Mouse (Mus musculus) forebrain, embryonic 15.5 days (tissue): ENCODE results near the gene Vmn2r78. TPM values are rescaled to one million over a fixed set of nuclear protein-coding genes. Genes with fewer than 3 reads are reported as not detected.
"Not testable (repeated sequence)": the region's sequence is repeated elsewhere in the genome, so short reads cannot be mapped to it uniquely, and the experiment has no call there.

Experiments used
- ATAC-seq: fragments of 200-750 bp; cut with Nextera tagmentation; replicated peaks from 2 replicates; pipeline ENCODE4 v1.8.0; 2017; ENCODE audit warnings: mild to moderate bottlenecking, moderate TSS enrichment, moderate library complexity
- H3K27ac ChIP-seq: fragments of 300-500 bp; sonication (generic); replicated peaks from 2 replicates; pipeline ENCODE4 v1.5.1; 2015; ENCODE audit warnings: mild to moderate bottlenecking, inconsistent platforms
- H3K27me3 ChIP-seq: fragments of 300-500 bp; sonication (generic); 2 replicates; pipeline ENCODE4 v1.6.1; 2015; ENCODE audit warnings: inconsistent platforms
- H3K36me3 ChIP-seq: fragments of 300-500 bp; sonication (generic); 2 replicates; pipeline ENCODE4 v1.6.1; 2015; ENCODE audit warnings: mild to moderate bottlenecking, inconsistent platforms
- H3K4me1 ChIP-seq: fragments of 300-500 bp; sonication (generic); 2 replicates; pipeline ENCODE4 v1.6.1; 2015; ENCODE audit warnings: inconsistent platforms
- H3K4me2 ChIP-seq: fragments of 300-500 bp; sonication (generic); replicated peaks from 2 replicates; pipeline ENCODE4 v1.6.1; 2015; ENCODE audit warnings: mild to moderate bottlenecking, inconsistent platforms
- H3K4me3 ChIP-seq: fragments of 300-500 bp; sonication (generic); 2 replicates; pipeline ENCODE4 v1.5.1; 2015; ENCODE audit warnings: mild to moderate bottlenecking, inconsistent platforms
- H3K9ac ChIP-seq: fragments of 300-500 bp; sonication (generic); replicated peaks from 2 replicates; pipeline ENCODE4 v1.6.1; 2015; ENCODE audit warnings: mild to moderate bottlenecking, inconsistent platforms
- H3K9me3 ChIP-seq: fragments of 300-500 bp; sonication (generic); 2 replicates; pipeline ENCODE4 v1.6.1; 2016; ENCODE audit warnings: inconsistent platforms
- WGBS: fragments of 180-500 bp; shearing (Covaris S2); methylation state at CpG from one replicate; pipeline ENCODE4 v1.1.7; 2015; ENCODE audit warnings: mixed read lengths; 5-methylcytosine and 5-hydroxymethylcytosine counted together
- polyA plus RNA-seq: library from polyadenylated mRNA; unstranded; fragments of >200 nt; fragmentation: Nextera tagmentation; extraction: Ambion mirVana; gene quantifications from 2 replicates; pipeline ENCODE4 v1.2.1, GENCODE M21; 2015

Gene Vmn2r78
- not detected in 2 replicates for polyA plus RNA-seq

DNA sequence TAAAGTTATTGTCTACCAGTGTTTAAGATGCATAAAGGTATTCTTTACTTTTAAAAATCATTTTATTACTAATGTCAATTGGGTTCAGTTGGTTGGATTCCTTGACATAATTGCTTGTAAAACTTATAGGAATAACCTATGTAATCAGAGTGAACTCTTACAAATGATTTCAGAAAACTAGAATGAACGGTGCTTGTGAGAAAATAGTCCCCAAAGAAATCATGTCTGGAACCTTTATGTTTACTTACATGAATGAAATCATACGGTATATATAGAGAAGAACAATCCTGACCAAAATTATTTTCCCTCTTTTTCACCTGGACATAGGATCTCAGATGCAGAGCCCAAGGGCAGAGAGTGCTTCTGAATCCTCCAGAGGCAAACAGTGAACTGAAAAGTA lies at the start of gene Vmn2r78:
Vmn2r78 (plus strand) TSS at position 301 of the 400 bp plus-strand sequence.
- not testable (repeated sequence) for H3K27ac ChIP-seq, H3K9me3 ChIP-seq, H3K4me2 ChIP-seq, ATAC-seq, H3K4me1 ChIP-seq, H3K36me3 ChIP-seq, H3K9ac ChIP-seq, H3K27me3 ChIP-seq, H3K4me3 ChIP-seq
- 92% methylated on average over 2 of the region's 2 CpGs for WGBS

DNA sequence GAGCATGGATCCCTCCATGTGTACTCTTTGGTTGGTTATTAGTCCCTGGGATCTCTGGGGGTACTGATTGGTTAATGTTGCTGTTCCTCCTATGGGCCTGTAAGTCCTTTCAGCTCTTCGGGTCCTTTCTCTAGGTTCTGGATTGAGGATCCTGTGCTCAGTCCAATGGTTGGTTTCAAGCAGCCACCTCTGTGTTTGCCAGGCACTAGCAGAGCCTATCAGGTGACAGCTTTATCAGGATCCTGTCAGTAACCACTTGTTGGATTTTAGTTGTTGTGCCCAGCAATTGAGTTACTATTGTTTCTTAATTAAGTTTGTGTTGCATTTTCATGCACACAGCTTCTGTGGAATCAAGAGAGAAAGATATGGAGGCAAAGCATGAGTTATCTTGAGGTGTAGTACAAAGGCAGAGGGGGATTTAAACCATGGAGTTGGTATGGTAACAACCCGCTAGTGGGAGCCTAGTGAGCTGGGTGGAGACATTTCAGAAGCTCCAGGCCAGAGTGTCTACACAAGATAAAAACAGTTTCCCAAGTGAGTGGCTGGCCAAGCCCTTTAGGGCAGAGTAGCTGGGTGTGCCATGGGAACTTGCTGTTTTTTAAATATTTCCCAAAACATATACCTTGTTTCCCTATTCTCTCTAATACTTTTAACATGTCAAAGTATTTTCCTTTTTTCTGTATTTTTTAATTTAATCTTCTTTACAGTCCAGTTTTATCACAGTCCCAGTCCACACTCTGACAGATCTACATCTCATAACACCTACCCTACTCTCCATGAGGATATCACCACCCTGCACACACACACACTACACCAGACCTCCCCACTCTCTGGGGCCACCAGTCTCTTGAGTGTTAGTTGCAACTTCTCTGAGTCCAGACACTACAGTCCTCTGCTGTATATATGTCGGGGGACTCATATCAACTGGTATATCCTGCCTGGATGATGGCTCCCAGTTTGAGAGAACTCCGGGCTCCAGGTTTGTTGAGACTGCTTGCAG lies 25.1 kb upstream of the Vmn2r78 start:
- Histone ChIP-seq H3K9me3 (no peaks in the 10 kb centered on the region), H3K9ac (no peak overlapping the region), H3K36me3 (no peaks in the 10 kb centered on the region), H3K4me3 (no peak overlapping the region), H3K27me3 (no peaks in the 10 kb centered on the region), H3K4me1 (no peaks in the 10 kb centered on the region), H3K27ac (no peak overlapping the region), H3K4me2 (no peak overlapping the region)
- ATAC-seq: no peak
- 90% methylated on average over 4 of the region's 4 CpGs for WGBS

DNA sequence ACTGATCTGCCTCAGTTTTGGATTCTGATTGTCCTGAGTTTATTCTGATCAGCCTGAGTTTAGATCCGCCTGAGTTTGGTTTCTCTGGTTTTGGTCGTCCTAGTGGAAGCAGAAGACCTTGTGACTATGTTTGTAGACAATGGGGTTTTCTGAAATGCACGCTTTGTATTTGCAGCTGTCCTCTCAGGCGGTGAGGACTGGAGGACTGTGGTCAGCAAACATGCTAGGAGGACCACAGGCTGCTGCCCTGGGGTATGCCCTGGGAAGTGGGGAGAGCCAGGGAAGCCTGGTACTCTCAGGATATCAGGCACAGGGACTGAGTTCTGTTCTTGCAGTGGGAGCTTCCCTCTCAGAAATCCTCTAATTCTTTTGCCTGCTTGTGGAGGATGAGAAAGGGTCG lies 22.4 kb downstream of the Vmn2r78 start:
- H3K27ac ChIP-seq: no peak overlapping the region
- H3K9me3 ChIP-seq: no peaks in the 10 kb centered on the region
- H3K9ac ChIP-seq: no peak overlapping the region
- no peaks in the 10 kb centered on the region for H3K4me1 ChIP-seq
- H3K4me3 ChIP-seq: no peak overlapping the region
- no peaks in the 10 kb centered on the region for H3K27me3 ChIP-seq
- no peaks in the 10 kb centered on the region for H3K36me3 ChIP-seq
- 84% methylated on average over 5 of the region's 5 CpGs for WGBS
- ATAC-seq: no peak
- no peak overlapping the region for H3K4me2 ChIP-seq

DNA sequence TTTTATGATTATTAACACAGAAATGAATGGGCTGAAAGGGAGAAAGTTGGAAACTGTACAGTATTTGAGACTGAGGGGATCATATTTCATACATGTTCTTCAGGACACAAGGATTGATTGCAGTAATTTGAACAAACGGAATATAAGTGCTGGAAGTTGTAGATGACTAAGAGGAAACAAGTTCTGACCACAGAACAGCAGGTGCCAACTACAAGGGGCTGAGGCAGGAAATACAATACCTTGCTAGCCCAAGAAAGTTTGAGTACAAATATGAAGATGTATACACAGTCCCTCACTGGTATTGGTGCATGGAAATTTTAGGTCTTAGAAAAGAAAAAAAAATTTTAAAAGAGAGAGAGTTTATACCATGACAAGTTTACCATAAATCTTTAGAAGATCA lies 79.8 kb downstream of the Vmn2r78 start:
- Histone ChIP-seq H3K36me3 (no peaks in the 10 kb centered on the region), H3K4me1 (no peaks in the 10 kb centered on the region), H3K27ac (no peak overlapping the region), H3K4me3 (no peak overlapping the region), H3K9me3 (no peaks in the 10 kb centered on the region), H3K27me3 (no peaks in the 10 kb centered on the region), H3K4me2 (no peak overlapping the region), H3K9ac (no peak overlapping the region)
- ATAC-seq: no peak
- 86% methylated on average over 1 of the region's 1 CpGs for WGBS

DNA sequence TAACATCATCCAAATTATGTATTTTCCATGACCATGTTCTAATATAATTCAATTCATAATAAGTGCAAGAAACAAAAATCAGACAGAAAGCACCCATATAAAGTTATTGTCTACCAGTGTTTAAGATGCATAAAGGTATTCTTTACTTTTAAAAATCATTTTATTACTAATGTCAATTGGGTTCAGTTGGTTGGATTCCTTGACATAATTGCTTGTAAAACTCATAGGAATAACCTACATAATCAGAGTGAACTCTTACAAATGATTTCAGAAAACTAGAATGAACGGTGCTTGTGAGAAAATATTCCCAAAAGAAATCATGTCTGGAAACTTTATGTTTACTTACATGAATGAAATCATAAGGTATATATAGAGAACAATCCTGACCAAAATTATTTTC lies 80.9 kb downstream of the Vmn2r78 start, which contains the start of gene Vmn2r79:
Vmn2r79 (plus strand) TSS at position 301 of the 400 bp plus-strand sequence.
- ATAC-seq, H3K27ac ChIP-seq: not testable (repeated sequence)
- WGBS: 97% methylated on average over 1 of the region's 1 CpGs

More for the DNA sequence above, 80.9 kb downstream of the Vmn2r78 start, which contains the start of gene Vmn2r79:
- not testable (repeated sequence) for H3K36me3 ChIP-seq, H3K4me3 ChIP-seq, H3K4me1 ChIP-seq, H3K4me2 ChIP-seq, H3K27me3 ChIP-seq, H3K9me3 ChIP-seq, H3K9ac ChIP-seq

Other genes starting within 250 kb of the Vmn2r78 start
- not detected in 2 replicates for gene Olfr292, start 226.8 kb upstream of the Vmn2r78 start, polyA plus RNA-seq
- gene Folh1, start 139.2 kb upstream of the Vmn2r78 start, polyA plus RNA-seq: 0.37 and 0.47 TPM in 2 replicates
- gene Vmn2r77, start 120.1 kb upstream of the Vmn2r78 start, polyA plus RNA-seq: not detected in 2 replicates
- gene Vmn2r79, start 81.0 kb downstream of the Vmn2r78 start, polyA plus RNA-seq: not detected in 2 replicates